Mouse (Mus musculus) G1E-ER4 (cell line): ENCODE measurements around the gene Tanc2. TPM values are rescaled to one million over a fixed set of nuclear protein-coding genes. Genes with fewer than 3 reads are reported as not detected.

ENCODE experiments used
- GATA1 ChIP-seq: IDR thresholded peaks from one replicate; pipeline ENCODE4 v1.8.0; 2012; ENCODE audit warnings: low read length, inconsistent platforms
- polyA plus RNA-seq: library from polyadenylated mRNA; stranded (reverse); fragments of >175 nt; gene quantifications from 2 replicates; pipeline ENCODE4 v1.2.3, GENCODE M21; 2012

Gene Tanc2
- polyA plus RNA-seq, 1 experiment, result not detected

- no peak for TF ChIP-seq GATA1
Measured at GRCm38 (mm10) chr11:105946694-105947154, 356.9 kb downstream of the Tanc2 start.

- no peak for TF ChIP-seq GATA1
Measured at GRCm38 (mm10) chr11:105948255-105948654, 358.5 kb downstream of the Tanc2 start.

GRCm38 (mm10) chr11:105950519-105950918 lies 360.7 kb downstream of the Tanc2 start:
- TF ChIP-seq GATA1, result no peak

- no peak for TF ChIP-seq GATA1
Measured at GRCm38 (mm10) chr11:105951601-105952044, 361.8 kb downstream of the Tanc2 start.

GRCm38 (mm10) chr11:105952111-105952510 lies 362.3 kb downstream of the Tanc2 start:
- no peak for TF ChIP-seq GATA1

GRCm38 (mm10) chr11:105952911-105953386 lies 363.2 kb downstream of the Tanc2 start, which contains the start of gene Cyb561:
TSS of gene Cyb561 (minus strand) at chr11:105953336.
- no peak for TF ChIP-seq GATA1

- no peak for TF ChIP-seq GATA1
Measured at GRCm38 (mm10) chr11:105953402-105953801, 363.6 kb downstream of the Tanc2 start.

- no peak for TF ChIP-seq GATA1
Measured at GRCm38 (mm10) chr11:105955815-105956430, 366.1 kb downstream of the Tanc2 start.

- TF ChIP-seq GATA1, result no peak
Measured at GRCm38 (mm10) chr11:105957501-105957900, 367.7 kb downstream of the Tanc2 start.

- TF ChIP-seq GATA1, result no peak
Measured at GRCm38 (mm10) chr11:105958566-105958965, 368.8 kb downstream of the Tanc2 start.

GRCm38 (mm10) chr11:105959355-105959754 lies 369.6 kb downstream of the Tanc2 start:
- TF ChIP-seq GATA1, result no peak

- no peak for TF ChIP-seq GATA1
Measured at GRCm38 (mm10) chr11:105964691-105965090, 374.9 kb downstream of the Tanc2 start.

- TF ChIP-seq GATA1, result no peak
Measured at GRCm38 (mm10) chr11:105966288-105966687, 376.5 kb downstream of the Tanc2 start.

- TF ChIP-seq GATA1, result no peak
Measured at GRCm38 (mm10) chr11:105967741-105968574, 378.2 kb downstream of the Tanc2 start, which contains the start of gene Ace. TSS of gene Ace (plus strand) at chr11:105967945.

GRCm38 (mm10) chr11:105968948-105969347 lies 379.2 kb downstream of the Tanc2 start:
- no peak for TF ChIP-seq GATA1

- no peak for TF ChIP-seq GATA1
Measured at GRCm38 (mm10) chr11:105969516-105969915, 379.7 kb downstream of the Tanc2 start.

GRCm38 (mm10) chr11:105974593-105974992 lies 384.8 kb downstream of the Tanc2 start:
- TF ChIP-seq GATA1, result no peak
